Mouse (Mus musculus): ENCODE results near the gene Ap3s2.

DNA sequence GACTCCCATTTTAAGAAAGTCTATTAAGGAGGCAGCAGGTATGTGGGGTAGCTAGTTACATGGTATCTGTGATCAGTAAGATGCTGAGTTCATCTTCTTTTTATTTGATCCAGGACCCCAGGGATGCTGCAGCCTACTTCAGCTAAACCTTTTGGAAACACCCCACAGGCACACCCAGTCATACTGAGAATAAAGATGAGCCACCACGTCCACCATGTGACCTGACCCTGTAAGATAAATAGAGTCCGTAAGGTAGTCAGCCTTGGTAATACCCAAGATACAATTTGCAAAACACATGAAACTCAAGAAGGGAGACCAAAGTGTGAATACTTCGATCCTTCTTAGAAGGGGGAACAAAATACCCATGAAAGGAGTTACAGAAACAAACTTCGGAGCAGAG is 64.1 kb downstream of the Ap3s2 start:
- TF ChIP-seq POLR2A (IDR thresholded peaks at IDR 0.05; ENCODE audit: insufficient read depth, low read depth, low read length) = no peak
- no peak for TF ChIP-seq CTCF (IDR thresholded peaks at IDR 0.05; ENCODE audit: insufficient read depth, low read depth, low read length)
